Mouse (Mus musculus) cerebellum, adult 11-12 months (tissue): Measurements from ENCODE around the gene Fcnb.

Experiments used
- DNase-seq: peaks from one replicate; pipeline ENCODE4 v3.0.0; 2022

Fcnb gene

GRCm38 (mm10) chr2:28084768-28085167 is at the start of gene Fcnb:
Fcnb (minus strand) TSS chr2:28084885.
- no peak for DNase-seq

GRCm38 (mm10) chr2:28133833-28134232 is 49.1 kb upstream of the Fcnb start:
- peak; percentile 19 for DNase-seq

DNA sequence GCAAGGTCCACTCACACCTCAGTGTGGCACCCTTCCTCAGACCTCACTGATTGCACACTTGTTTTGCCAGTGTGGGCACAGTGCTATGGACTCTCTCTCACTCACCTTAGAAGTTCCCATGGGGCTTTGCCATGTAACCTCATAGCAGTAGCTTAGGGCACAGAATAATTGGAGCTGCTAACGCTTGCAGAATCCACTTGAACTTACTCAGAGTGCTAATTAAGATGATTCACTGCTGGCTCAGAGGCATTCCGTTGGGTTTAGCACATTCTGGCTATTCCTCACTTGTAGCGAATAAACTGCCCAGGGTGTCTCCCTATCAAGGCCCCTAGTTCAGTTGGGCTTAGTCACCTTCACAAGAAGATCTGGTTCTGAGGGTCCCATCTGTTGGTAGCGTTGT is 47.4 kb upstream of the Fcnb start:
- no peak for DNase-seq

- no peak for DNase-seq
Measured at GRCm38 (mm10) chr2:28126763-28127438, 42.2 kb upstream of the Fcnb start.

DNA sequence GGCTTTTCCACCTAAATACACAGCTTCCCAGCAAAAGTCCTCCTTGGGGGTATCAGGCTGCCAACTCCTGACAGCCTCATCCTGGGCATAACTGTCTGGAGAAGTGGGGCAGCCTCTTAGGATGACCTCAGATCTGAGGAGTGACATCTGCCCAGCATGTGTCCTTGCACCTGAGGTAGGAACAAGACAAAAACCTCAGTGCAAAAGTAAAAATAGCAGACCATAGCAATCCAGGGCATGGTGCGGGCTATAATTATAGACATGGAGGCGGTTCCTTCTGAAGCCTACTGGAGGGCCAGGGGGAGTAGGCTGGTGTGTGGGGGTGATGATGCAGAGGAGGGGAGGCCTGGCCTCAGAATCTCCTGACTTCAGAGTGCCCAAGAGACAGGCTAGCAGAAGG is 39.2 kb upstream of the Fcnb start:
- no peak for DNase-seq

- DNase-seq, result no peak
Measured at GRCm38 (mm10) chr2:28121309-28121708, 36.6 kb upstream of the Fcnb start.

GRCm38 (mm10) chr2:28120342-28120741 is 35.7 kb upstream of the Fcnb start:
- DNase-seq, result no peak

DNA sequence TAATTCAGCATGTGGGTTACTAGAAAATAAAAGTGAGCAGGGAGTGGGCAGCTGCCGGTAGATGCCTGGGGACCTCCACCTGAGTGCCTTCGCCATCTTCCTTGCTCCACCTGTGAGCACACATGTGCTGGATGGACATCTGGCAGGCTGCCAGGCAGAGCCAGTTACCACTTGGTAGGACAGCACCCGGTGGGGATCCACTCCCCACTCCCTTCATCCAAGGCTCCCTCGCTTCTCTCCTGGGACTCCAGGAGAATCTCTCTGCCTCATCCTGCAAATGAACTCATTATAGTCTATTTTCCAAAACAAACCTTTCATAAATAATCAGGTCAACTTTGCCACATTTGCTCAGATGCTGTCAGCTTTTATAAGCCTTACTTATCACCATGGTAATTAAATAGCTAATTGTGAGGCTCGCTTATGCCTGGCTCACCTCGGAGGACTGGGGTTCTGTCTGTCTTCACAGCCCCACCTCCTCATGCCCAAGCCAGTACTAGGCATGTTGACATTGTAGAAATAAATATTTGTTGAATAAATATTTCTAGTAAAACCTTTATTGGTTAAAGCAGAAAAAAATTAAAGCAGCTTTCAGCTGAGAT is 33.9 kb upstream of the Fcnb start:
- DNase-seq, result no peak

GRCm38 (mm10) chr2:28117490-28118308 is 33.0 kb upstream of the Fcnb start:
- no peak for DNase-seq

GRCm38 (mm10) chr2:28108763-28109162 is 24.1 kb upstream of the Fcnb start:
- DNase-seq, result no peak

- no peak for DNase-seq
Measured at GRCm38 (mm10) chr2:28106002-28106401, 21.3 kb upstream of the Fcnb start.

DNA sequence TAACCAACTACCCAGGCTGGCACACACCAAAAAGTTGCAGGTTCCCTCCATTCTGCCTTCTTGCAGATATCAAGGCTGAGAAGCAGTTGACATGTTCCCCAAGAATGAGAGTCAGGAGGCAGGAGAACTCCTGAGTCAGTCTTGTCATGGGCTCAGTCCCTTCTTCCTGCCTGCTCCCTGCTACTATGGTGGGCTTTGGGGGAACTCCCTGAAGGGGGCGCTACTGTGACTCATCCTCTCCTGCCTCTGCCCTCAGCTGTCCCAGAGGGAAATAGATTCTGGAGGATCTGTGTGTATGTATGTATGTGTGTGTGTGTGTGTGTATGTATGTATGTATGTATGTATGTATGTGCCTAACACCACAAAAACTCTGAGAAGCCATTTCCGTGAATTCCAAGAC is 19.0 kb upstream of the Fcnb start:
- no peak for DNase-seq

DNA sequence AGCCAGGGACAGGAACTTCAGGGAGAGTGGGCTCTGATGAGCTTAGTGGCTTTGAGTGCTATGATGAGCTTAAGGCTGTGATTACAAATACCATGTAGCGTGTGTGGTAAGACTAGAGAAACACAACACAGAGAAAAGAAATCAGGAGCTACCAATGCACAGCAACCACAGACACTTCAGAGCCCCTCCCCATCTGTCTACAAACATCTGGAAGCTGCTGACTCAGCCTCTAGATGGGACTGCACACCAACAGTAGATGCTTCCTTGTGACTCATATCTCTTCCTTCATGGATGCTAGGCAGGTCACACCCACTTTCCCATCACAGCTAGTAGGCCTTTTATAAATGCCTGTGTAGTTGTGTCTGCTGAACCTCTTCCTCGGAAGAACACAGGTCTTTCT is 17.2 kb upstream of the Fcnb start:
- no peak for DNase-seq

DNA sequence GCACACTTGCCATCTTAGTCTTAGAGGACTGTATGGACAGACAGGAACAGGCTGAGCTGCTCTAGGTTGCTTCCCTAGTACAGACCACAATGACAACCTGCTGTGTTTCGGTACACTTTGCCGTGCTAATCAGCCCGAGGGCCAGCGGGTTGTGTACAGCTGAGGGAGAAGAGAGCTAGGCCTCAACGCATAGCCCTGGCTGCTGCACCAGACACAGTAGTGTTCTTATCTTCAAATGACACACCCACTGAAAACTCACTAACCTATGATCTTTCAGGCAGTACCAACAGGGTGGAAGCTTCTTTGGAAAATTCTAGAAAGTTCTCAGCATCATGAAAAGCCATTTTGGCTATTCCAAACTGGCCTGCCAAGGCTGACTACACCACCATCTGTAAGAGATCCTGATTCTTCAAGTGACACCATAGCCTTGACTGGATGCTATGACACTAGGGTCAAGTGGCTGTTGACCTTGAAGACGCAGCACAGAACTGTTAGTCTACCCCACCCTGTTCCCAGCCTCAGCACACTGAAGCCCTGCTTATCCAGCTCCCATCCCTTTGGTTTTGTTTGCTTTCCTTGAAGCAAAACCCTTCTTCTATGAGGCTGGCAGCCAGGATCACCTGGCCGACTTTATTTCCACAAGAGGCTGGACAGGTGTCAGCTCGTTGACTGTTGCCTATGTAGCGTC is 16.3 kb upstream of the Fcnb start:
- no peak for DNase-seq

GRCm38 (mm10) chr2:28098547-28099505 is 14.1 kb upstream of the Fcnb start:
- DNase-seq, result no peak

GRCm38 (mm10) chr2:28096751-28097309 is 12.1 kb upstream of the Fcnb start:
- DNase-seq, result peak; percentile 38

DNA sequence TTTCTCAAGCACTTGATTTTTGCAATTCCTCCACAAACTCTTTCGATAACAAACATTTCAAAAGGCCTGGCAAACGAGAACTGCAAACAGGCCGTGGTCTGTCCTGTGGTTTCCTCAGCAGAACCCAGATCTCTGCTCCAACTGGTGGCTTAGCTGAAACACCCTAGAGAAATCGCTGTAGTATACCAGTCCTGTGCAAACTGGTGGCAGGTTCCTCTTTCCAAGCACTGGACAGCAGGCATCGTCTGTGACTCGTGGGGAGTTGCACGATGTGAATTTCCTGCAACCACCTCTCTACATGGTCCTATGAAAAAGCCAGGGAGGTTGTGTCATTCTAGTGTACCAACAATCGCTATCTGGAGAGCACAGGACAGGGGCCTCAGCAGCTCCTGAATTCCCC is 7.4 kb upstream of the Fcnb start:
- DNase-seq, result no peak

- DNase-seq, result no peak
Measured at GRCm38 (mm10) chr2:28091042-28091441, 6.4 kb upstream of the Fcnb start.

GRCm38 (mm10) chr2:28090299-28091008 is 5.8 kb upstream of the Fcnb start:
- DNase-seq, result no peak

DNA sequence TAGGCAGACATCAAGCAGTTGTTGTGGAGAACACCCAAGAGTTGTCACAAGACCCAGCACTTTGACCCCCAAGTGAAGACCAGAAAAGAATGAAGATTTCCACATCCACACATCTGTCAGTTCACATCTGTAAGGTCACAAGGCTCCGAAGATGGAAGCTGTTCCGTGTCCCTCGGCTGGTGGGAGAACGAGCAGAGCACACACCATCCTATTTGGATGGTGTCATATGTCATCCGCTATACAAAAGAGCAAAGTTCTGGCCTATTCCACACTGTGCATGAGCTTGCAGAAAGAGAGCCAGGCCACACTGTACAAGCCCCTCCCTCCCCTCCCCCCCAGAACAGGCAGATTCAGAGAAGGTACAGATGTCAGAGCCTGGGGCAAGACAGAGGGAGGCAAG is 4.4 kb upstream of the Fcnb start:
- no peak for DNase-seq

DNA sequence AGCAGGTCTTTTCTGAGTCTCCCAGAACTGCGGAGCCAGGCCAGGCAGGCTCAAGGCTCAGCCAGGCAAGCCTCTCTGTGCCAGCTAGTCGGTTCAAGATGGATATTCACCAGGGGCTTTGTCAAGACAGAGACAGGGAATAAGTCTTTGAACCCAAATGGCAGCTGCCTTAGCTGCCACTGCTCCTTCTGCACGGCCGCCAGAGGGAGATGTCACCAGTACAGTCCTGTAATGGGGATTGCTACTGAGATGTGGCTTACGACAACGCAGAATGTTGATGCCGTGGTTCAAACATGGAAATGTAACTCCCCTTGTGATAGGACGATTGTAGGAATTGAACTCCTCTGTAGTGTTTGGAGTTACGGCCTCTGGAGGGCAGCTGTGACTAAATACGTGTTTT is 1.4 kb upstream of the Fcnb start:
- DNase-seq, result no peak
